Mouse (Mus musculus) WW6 (cell line): ENCODE measurements at regions not wholly inside any gene's neighbourhood (a gene's known extent, or its start where the extent isn't known, plus 50 kb on each side); places are given as distances from the start of the nearest gene placed in this dataset.

Experiments used
- DNase-seq: peaks from one replicate; pipeline ENCODE4 v3.0.0-alpha.2; 2013; ENCODE audit warnings: low read depth, low spot score

- DNase-seq, result no peak
These were observed 183.7 kb upstream of the Rgma start for GRCm38 (mm10) chr7:73191388-73192278.

- DNase-seq, result no peak
These were observed 182.5 kb upstream of the Rgma start for GRCm38 (mm10) chr7:73192839-73193238.

DNA sequence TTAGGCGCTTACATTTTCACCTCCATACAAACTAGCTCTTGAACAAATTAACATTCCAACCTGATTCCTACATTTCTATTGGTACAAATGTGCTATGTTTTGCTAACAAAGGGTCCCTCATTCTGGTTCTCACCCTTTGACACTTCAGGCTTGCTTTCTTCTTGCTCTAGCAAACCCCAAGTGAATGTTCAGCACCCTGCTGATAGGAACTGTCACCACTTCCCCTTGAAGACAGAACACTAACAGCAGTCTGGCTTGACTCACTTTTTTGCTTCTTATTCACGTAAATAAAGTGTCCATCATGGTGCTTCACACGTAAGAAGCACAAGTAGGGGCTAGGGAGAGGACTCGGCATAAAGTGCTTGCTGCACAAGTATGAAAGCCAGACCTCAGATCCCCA, 180.0 kb upstream of the Rgma start:
- no peak for DNase-seq

GRCm38 (mm10) chr7:73196851-73197531, 178.3 kb upstream of the Rgma start:
- no peak for DNase-seq

GRCm38 (mm10) chr7:73198069-73198468, 177.2 kb upstream of the Rgma start:
- DNase-seq, result no peak

GRCm38 (mm10) chr7:73199967-73200366, 175.3 kb upstream of the Rgma start:
- DNase-seq, result no peak

DNA sequence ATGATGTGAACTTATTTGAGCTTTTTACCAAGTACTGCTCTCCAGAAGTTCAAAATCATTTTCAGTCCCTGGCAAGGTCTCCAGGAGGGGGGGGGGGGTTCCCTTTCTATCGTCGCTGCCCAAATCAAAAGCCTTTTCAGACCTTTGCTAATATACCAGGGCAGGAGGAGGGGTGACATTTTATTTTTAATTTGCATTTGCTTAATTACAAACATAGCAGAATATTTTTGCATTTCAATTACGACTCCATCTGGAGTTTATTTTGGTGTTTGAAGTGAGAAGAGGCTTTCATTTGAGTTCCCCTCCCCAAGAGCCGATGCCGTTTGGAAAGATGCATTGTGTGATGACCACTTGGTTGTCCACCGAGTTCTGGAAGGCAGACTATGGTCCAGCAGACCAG, 174.0 kb upstream of the Rgma start:
- no peak for DNase-seq

DNA sequence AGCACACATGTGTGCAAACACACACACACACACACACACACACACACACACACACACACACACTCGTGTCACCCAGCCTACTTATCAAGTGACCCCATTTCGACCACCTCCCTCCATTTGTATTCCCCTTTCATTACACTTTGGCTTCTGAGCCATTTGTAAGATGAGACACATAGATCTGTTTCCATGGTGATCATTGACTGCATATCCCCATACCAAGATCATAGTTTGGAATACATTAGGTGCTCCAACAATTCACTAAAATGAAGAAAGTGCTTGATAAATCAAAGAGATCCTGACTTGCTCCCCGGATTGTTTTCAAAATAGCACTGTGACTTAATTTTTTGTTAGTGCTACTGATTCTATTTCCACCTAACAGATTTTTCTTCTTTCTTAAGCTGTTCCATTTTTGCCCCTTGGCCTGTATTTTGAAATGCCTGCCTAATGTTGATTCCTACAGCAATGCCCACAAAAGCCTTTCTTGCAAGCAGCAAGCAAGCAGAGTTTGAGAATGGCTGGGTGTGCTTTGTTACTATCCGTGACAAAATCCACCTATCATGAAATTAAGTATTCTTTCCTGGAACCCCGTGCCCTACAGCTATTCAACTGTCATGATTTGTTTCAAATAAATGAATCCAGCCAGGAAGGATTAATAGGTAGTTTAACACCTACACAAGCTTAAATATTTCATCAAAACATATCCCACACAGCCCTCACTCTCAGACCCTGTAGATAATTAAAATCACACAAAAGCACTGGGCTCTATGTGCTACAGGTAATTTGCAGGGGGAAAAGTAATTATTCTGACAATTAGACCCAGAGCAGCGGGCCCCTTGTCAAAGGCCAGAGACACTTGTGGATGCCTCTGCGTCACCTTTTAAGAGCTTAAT, 168.1 kb upstream of the Rgma start:
- no peak for DNase-seq

GRCm38 (mm10) chr7:73208479-73208816, 166.9 kb upstream of the Rgma start:
- no peak for DNase-seq

GRCm38 (mm10) chr7:73208817-73209602, 166.3 kb upstream of the Rgma start:
- no peak for DNase-seq

DNA sequence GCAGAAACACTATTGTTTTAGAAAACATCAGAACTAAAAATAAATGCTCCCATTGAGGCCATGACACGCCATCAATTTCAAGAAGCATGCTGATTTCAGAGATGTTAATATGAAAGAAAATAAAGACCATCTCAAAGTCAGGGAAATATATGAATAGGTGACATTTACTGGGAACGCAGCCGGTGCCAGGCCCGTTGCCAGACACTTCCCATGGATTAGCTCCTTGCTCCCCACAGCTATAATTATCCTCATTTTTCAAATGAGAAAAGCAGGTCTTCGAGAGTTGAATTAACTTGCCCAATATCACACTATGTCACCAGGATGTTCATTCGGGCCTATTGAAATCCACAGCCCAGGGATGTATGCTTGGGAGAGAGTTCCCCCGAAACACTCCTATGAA, 165.2 kb upstream of the Rgma start:
- DNase-seq, result no peak

DNA sequence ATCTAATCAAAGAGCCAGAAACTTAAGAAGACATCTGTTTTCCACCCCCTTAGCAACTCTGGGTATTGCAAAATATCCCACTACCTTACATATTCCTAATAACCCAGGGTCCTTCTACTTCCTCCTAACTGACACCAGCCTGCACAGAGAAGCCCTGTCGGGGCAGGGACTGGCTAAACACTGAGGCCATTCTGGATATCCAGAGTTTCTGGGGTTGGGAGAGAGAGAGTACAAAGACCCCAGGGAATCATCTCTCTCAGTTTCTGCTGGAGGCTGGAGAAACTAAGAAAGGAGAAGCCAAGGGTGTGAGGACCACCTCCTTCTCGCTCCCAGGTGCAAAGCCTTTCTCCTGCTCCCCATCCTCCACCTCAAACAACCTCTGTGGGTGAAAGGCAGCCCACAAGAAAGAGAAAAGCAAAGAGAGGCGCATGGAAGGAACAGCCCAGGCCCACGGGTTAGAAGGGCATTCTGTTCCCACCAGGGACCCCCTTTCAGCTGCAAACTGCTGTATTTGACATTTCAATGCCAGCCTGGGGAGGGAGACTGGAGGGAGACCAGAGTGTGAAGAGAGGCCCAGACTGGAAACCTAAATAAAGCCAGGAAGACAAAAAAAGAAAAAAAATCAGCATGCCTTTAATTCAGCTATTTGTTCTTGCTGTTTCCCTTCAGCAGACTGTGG, 152.9 kb upstream of the Rgma start:
- no peak for DNase-seq

GRCm38 (mm10) chr7:73222929-73223512, 152.3 kb upstream of the Rgma start:
- no peak for DNase-seq

- DNase-seq, result no peak
These were observed 141.7 kb upstream of the Rgma start for GRCm38 (mm10) chr7:73233539-73234158.

GRCm38 (mm10) chr7:73238486-73238885, 136.8 kb upstream of the Rgma start:
- DNase-seq, result no peak

DNA sequence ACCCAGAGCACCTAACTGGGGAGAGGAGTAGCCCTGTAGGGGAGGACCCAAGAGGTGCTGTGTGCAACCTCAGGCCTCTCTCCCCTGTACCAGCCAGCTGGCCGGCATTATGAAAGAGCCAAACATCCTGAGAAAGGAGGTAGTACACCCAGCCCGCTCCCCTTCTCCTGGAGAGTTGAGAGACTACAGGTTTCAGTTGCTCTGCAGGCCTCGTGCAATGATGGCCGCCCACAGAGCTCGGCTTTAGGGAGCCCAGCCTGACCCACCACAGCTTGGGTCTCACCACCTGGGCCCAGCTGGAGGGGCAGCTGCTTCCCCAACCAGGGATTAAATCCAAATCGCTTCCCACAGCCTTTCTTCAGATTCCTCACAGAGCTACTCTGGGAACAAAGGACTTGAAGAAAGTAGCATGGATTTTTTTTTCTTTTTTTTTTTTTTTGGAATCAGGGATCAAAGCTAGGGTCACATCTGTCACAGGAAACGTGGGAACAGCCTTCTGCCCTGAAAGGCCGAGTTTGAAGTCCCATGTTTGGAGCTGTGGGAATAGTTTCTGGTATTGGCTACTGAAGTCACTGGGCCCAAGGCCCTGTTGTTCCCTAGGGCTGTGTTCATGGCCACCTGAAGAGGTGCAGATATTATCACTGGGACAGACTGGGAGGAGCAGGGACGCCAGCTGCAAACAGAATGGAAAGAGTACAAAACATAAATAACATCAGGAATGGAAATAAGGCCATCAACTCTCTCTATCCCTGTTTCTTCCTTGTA, 131.5 kb upstream of the Rgma start:
- no peak for DNase-seq

- DNase-seq, result no peak
These were observed 129.9 kb upstream of the Rgma start for GRCm38 (mm10) chr7:73245431-73245830.

DNA sequence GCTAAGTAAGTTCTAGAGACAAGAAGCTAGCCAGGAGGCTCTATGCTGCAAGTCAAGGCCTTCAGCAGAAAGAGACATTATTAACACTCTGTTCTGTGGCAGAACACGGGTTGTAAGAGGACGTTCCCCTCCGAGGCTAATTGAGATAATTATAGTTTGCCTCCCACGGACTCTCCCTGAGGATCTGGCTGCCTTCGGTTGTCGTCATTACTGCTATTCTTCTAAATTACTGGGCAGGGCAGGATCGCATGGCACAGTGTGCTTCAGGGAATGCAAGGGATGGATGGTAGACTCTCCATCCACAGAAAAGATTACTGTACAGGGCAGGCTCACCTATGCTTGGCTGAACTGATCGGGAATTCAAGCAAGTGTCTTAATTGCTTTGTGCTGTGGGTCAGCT, 124.7 kb upstream of the Rgma start:
- no peak for DNase-seq

GRCm38 (mm10) chr7:73251187-73251740, 124.0 kb upstream of the Rgma start:
- DNase-seq, result no peak
